Mouse (Mus musculus) megakaryocyte, adult 5-6 weeks (primary cell): ENCODE measurements around the gene Gngt2. TPM values are rescaled to one million over a fixed set of nuclear protein-coding genes. Genes with fewer than 3 reads are reported as not detected.
A peak's percentile ranks its signal among the peaks of the same experiment; 100 is the strongest.

Source experiments
- ATAC-seq: 2 replicates; pipeline ENCODE4 v1.8.0; 2016; ENCODE audit warnings: mild to moderate bottlenecking, inconsistent platforms; ENCODE audit not compliant: poor library complexity, severe bottlenecking
- total RNA-seq, 2 experiments: library from RNA; stranded (forward) in 1 of 2; stranded (reverse) in 1 of 2; fragments of 153-499, 151-499 nt in 1 of 2; fragments of 221-1000, 200-1000 nt in 1 of 2; gene quantifications; 2 replicates each; pipeline versions ENCODE4 v1.2.3 to v1.2.4; 2015 to 2017

Gngt2 gene
- total RNA-seq, 2 experiments from 2014 or later = 64.0 to 95.7 TPM

- ATAC-seq = no peak
Observed at GRCm38 (mm10) chr11:95838999-95839868, 2.2 kb downstream of the Gngt2 start.

GRCm38 (mm10) chr11:95840694-95841497 is 3.9 kb downstream of the Gngt2 start:
- no peak for ATAC-seq

- ATAC-seq = no peak
Observed at GRCm38 (mm10) chr11:95841498-95841830, 4.4 kb downstream of the Gngt2 start.

GRCm38 (mm10) chr11:95842074-95842681 is 5.2 kb downstream of the Gngt2 start, which contains the start of gene Abi3:
TSS of gene Abi3 (minus strand) at chr11:95842476.
- peak; percentile 58 for ATAC-seq

GRCm38 (mm10) chr11:95842953-95843352 is 5.9 kb downstream of the Gngt2 start:
- ATAC-seq = peak; percentile 76

- no peak for ATAC-seq
Observed at GRCm38 (mm10) chr11:95843421-95843950, 6.5 kb downstream of the Gngt2 start.

DNA sequence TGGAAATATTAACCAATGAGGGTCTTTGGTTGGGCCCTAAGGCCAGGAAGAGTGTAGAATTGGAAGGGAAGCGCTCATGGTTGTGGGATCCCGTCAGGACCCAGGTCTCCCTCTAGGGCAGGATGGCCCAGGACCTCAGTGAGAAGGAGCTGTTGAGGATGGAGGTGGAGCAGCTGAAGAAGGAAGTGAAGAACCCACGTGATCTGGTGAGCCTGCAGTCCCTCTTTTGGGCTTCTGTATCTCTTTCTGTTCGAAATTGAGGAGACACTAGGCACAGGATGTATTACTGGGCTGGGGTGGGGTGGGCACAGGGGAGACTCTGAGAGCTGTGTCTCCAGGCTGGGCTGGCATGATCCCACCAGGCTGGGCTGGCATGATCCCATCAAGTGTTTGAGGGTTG is 7.9 kb downstream of the Gngt2 start:
- no peak for ATAC-seq

DNA sequence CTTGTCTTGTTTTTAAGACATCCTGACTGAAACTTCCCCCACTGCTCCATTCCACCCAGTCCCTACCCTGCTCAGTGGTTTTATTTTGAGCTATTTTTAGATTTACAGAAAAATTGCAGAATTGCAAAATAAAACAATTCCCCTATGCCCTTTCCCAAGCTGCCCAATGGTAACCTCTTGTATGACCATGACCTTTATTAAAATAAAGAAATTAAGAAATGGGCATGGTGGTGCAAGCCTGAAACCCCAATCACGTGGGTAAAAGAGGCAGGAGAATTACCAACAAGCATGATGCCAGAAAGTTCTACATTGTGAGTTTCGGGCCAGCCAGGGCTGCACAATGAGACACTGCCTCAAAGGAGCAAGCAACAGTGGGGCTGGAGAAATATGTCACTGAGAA is 13.9 kb downstream of the Gngt2 start:
- ATAC-seq = peak; percentile 73

GRCm38 (mm10) chr11:95853684-95854083 is 16.7 kb downstream of the Gngt2 start:
- 0 out of 2 replicates have a peak, but pooled peaks have one; percentile 31 for ATAC-seq

DNA sequence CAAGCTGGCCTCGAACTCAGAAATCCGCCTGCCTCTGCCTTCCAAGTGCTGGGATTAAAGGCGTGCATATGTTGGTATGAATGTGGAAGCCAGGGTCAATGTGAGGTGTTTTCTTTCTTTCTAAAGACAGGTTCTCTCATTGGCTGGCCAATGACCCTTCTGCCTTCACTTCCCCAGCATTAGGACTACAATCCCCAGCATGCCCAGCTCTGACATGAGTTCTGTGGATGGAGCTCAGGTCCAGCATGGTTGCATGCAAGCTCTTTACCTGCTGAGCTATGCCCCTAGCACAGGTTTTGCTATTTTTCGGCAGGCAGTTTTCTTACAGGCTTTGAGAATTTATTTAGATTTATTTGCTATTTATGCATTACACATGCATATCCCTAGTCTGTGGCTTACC is 20.3 kb downstream of the Gngt2 start:
- no peak for ATAC-seq

- ATAC-seq = no peak
Observed at GRCm38 (mm10) chr11:95857716-95858527, 20.9 kb downstream of the Gngt2 start.

DNA sequence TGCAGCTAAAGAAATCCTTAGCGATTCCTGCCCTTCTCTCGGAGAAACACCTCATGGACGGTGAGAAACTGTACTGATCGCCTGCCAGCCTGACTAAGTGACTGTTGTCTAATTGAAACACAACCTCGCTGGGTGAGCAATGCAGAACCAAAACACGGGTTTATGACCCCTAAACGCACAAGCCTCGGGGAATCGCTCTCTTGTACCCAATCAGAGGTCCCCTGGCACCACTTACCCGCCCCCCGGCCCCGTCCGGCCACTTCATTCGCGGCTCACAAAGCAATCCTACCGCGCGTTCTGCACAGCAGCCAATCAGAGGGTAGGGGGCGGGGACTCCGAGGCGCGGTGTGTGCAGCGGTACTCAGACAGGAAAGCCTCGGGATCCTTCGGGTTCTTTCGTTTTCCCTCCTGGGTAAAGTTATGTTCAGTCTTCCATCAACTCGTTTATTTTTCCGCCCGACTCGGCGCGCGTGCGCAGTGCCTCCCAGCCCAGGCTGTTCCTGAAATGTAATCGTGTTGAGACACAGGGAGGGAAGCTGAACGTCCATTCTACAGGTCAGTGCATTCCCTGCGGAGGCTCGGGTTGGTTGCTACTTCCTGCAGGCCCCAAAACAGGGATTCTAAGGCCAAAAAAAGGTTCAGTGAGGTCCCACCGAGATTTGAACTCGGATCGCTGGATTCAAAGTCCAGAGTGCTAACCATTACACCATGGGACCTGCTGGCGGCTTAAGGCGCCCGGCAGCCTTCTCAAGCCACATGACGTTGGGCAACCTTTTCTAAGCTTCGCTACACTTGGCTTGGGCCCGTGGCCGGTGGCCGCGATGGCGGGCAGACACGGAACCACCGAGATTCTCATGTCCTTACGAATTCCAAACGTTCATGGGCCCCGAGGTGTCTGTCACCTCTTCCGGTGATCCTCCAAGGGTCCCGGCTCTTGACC is 21.8 kb downstream of the Gngt2 start:
- peak; percentile 95 for ATAC-seq

- peak; percentile 40 for ATAC-seq
Observed at GRCm38 (mm10) chr11:95859468-95859855, 22.4 kb downstream of the Gngt2 start.

- ATAC-seq = no peak
Observed at GRCm38 (mm10) chr11:95860071-95860490, 23.1 kb downstream of the Gngt2 start.

- ATAC-seq = no peak
Observed at GRCm38 (mm10) chr11:95861397-95861796, 24.4 kb downstream of the Gngt2 start.

- ATAC-seq = peak; percentile 60
Observed at GRCm38 (mm10) chr11:95869442-95869841, 32.4 kb downstream of the Gngt2 start.

- peak; percentile 94 for ATAC-seq
Observed at GRCm38 (mm10) chr11:95869918-95870470, 33.0 kb downstream of the Gngt2 start.

GRCm38 (mm10) chr11:95875804-95876203 is 38.8 kb downstream of the Gngt2 start:
- no peak for ATAC-seq

- peak; percentile 56 for ATAC-seq
Observed at GRCm38 (mm10) chr11:95876296-95876695, 39.3 kb downstream of the Gngt2 start.
